Mouse (Mus musculus) testis, adult 2 months (tissue): Measurements from ENCODE around the gene Mast4.

ENCODE experiments used
- CTCF ChIP-seq: fragments of 200-500 bp; IDR thresholded peaks from 2 replicates; pipeline ENCODE4 v1.5.1; 2012; ENCODE audit warnings: low read depth, mild to moderate bottlenecking, inconsistent platforms, low read length, moderate library complexity; ENCODE audit not compliant: control insufficient read depth, insufficient read depth, insufficient replicate concordance
- POLR2A ChIP-seq: fragments of 200-500 bp; IDR thresholded peaks from 2 replicates; pipeline ENCODE4 v1.6.1; 2012; ENCODE audit warnings: low read depth, mild to moderate bottlenecking, inconsistent platforms, low read length, moderate library complexity; ENCODE audit not compliant: control insufficient read depth

DNA sequence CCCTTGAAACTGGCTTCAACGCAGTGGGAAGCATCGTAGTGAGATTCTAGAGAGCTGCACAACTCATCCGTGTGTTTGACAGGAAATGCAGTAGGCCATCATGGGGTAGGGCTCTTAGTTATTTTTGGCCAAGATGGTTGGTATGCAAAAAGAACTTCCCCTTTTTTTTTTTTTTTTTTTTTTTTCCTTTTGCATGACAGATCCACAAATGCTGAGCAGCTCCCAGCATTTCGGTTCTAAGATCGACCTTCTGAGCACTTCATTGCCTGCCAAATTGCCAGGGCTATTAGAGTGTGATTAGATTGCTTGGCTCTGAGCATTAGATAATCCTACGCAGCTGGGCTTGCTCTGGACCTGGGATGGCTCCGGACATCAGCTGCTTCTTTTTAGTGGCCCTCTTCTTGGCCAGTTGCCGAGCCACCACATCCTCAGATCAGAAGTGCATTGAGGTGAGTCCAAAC lies 640.9 kb downstream of the Mast4 start, which contains the start of gene Cd180:
- TF ChIP-seq CTCF (no peak), POLR2A (no peak)
